Mouse (Mus musculus) R1 (cell line): ENCODE measurements around the gene Nrip1.

Source experiments
- DNase-seq: peaks from one replicate; pipeline ENCODE4 v3.0.0-alpha.2; 2018; ENCODE audit warnings: low read depth, low spot score

The Nrip1 gene

GRCm38 (mm10) chr16:76372045-76372940 is 1.3 kb downstream of the Nrip1 start:
- peak; percentile 63 for DNase-seq

- DNase-seq, result no peak
Measured at GRCm38 (mm10) chr16:76371614-76371917, 2.1 kb downstream of the Nrip1 start.

GRCm38 (mm10) chr16:76370716-76371613 is 2.7 kb downstream of the Nrip1 start:
- no peak for DNase-seq

- DNase-seq, result peak; percentile 26
Measured at GRCm38 (mm10) chr16:76370041-76370715, 3.4 kb downstream of the Nrip1 start.

GRCm38 (mm10) chr16:76369236-76369635 is 4.4 kb downstream of the Nrip1 start:
- DNase-seq, result no peak

- DNase-seq, result peak; percentile 66
Measured at GRCm38 (mm10) chr16:76367261-76367908, 6.2 kb downstream of the Nrip1 start.

GRCm38 (mm10) chr16:76365790-76366406 is 7.7 kb downstream of the Nrip1 start:
- no peak for DNase-seq

GRCm38 (mm10) chr16:76365237-76365636 is 8.4 kb downstream of the Nrip1 start:
- no peak for DNase-seq

- DNase-seq, result no peak
Measured at GRCm38 (mm10) chr16:76363641-76364040, 10.0 kb downstream of the Nrip1 start.

- no peak for DNase-seq
Measured at GRCm38 (mm10) chr16:76362982-76363381, 10.6 kb downstream of the Nrip1 start.

GRCm38 (mm10) chr16:76360441-76360840 is 13.2 kb downstream of the Nrip1 start:
- DNase-seq, result no peak

GRCm38 (mm10) chr16:76358757-76359156 is 14.9 kb downstream of the Nrip1 start:
- DNase-seq, result no peak

GRCm38 (mm10) chr16:76358128-76358748 is 15.4 kb downstream of the Nrip1 start:
- no peak for DNase-seq

GRCm38 (mm10) chr16:76357155-76357554 is 16.5 kb downstream of the Nrip1 start:
- DNase-seq, result no peak

- DNase-seq, result no peak
Measured at GRCm38 (mm10) chr16:76355947-76356550, 17.6 kb downstream of the Nrip1 start.

- DNase-seq, result no peak
Measured at GRCm38 (mm10) chr16:76355267-76355666, 18.4 kb downstream of the Nrip1 start.

GRCm38 (mm10) chr16:76354841-76355240 is 18.8 kb downstream of the Nrip1 start:
- no peak for DNase-seq

- DNase-seq, result no peak
Measured at GRCm38 (mm10) chr16:76354289-76354688, 19.3 kb downstream of the Nrip1 start.

GRCm38 (mm10) chr16:76350922-76351321 is 22.7 kb downstream of the Nrip1 start:
- DNase-seq, result no peak

GRCm38 (mm10) chr16:76349053-76349452 is 24.6 kb downstream of the Nrip1 start:
- DNase-seq, result no peak
